Mouse (Mus musculus) ES-E14 (cell line): ENCODE data around the gene Iqgap2.

Experiments
- CHD2 ChIP-seq: IDR thresholded peaks from 2 replicates; pipeline ENCODE4 v1.6.1; 2014; ENCODE audit warnings: mild to moderate bottlenecking, low read depth, low read length, inconsistent platforms
- HCFC1 ChIP-seq: IDR thresholded peaks from 2 replicates; pipeline ENCODE4 v1.6.1; 2012; ENCODE audit warnings: low read length, inconsistent platforms, borderline replicate concordance; ENCODE audit not compliant: insufficient read depth
- MAFK ChIP-seq: IDR thresholded peaks from 2 replicates; pipeline ENCODE4 v1.6.1; 2014; ENCODE audit warnings: mild to moderate bottlenecking, low read depth, low read length, inconsistent platforms; ENCODE audit not compliant: insufficient read depth
- ZC3H11A ChIP-seq: IDR thresholded peaks from 2 replicates; pipeline ENCODE4 v1.6.1; 2012; ENCODE audit warnings: low read depth, mild to moderate bottlenecking, inconsistent platforms, low read length, borderline replicate concordance
- ZNF384 ChIP-seq: IDR thresholded peaks from 2 replicates; pipeline ENCODE4 v1.6.1; 2012; ENCODE audit warnings: low read depth, low read length, inconsistent platforms

DNA sequence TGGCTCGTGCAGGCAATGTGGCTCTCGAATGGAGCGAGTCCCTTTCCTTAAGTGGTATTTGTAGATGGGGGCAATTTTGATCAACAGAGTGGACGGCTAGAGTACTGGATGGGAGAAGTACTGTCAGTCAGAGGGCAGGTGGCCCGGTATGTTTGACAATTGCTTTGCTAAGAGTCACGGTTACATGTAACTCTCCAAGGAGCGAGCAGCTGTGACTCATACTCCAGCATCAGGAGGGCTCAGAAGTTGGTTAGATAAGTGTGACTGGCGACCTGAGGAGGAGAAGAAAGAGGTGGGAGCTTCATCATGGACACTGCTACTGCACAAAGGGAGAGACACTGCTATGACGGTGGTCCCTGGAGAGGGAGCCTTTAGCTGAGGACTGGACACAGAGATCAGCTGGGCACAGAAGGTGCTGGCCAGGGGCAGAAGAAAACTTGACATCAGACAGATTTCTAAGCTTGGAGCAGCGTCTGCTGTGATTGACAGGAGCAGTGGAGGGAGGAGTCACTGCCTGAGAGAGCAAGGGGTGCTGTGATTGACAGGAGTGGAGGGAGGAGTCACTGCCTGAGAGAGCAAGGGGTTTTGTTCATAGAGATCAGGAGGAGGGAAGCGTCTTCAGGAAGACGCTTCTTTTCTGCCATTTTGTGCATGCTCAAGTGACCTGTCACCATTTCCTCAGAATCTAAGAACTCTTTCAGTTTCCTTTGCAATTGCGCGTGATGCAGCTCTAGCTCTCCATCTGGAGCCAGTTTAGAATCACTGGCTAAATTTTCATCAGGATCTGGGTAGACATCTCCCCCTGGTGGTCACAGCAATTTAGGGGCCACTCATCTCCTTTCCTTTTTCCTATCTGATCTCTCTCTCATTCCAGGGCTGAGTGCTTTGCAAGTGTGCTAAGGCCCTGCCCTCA is 172.1 kb downstream of the Iqgap2 start:
- TF ChIP-seq ZNF384 (no peak), CHD2 (no peak), ZC3H11A (peak; percentile 97), MAFK (no peak), HCFC1 (no peak)
